Mouse (Mus musculus): ENCODE data around the gene Hap1. TPM values are rescaled to one million over a fixed set of nuclear protein-coding genes. Genes with fewer than 3 reads are reported as not detected.

Hap1 gene
- polyA plus RNA-seq, 1 experiment = 35.2 TPM

DNA sequence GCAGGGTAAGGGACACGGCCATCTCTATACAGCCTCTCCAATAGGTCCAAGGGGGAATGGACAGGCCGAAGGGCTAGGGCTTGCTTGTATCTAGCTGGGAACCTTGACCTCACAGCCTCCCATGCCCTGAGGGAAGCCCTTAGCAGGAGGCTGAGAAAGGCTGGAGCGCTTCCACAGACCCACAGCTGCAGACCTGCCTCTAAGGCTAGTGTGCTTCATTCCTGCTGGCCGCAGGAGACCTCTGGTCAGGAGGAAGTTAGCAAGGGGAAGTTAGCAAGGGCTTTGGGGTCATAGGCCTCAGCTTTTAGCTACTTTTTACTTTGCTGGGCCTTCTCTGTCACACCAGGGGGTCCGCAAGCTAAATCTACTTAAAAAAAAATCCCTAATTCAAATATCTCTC is 22.5 kb upstream of the Hap1 start:
- Histone ChIP-seq H3K4me3 (ENCODE audit: control insufficient read depth, low read depth, low read length) (no peak overlapping the region), H3K4me1 (ENCODE audit: control insufficient read depth, insufficient read depth, low read length) (0 out of 2 replicates have a peak, but pooled peaks cover 2% of the 10 kb centered on the region), H3K27ac (ENCODE audit: control insufficient read depth, insufficient read depth, low read depth, low read length) (no peak overlapping the region), H3K36me3 (ENCODE audit: control insufficient read depth, insufficient read depth, low read length) (no peaks in the 10 kb centered on the region), H3K27me3 (ENCODE audit: control insufficient read depth, insufficient read depth, low read length) (no peaks in the 10 kb centered on the region)
- TF ChIP-seq POLR2A (IDR thresholded peaks at IDR 0.05; ENCODE audit: control insufficient read depth, low read depth, low read length) (no peak), CTCF (IDR thresholded peaks at IDR 0.05; ENCODE audit: control insufficient read depth, insufficient read depth, insufficient replicate concordance, low read depth, low read length) (no peak)

DNA sequence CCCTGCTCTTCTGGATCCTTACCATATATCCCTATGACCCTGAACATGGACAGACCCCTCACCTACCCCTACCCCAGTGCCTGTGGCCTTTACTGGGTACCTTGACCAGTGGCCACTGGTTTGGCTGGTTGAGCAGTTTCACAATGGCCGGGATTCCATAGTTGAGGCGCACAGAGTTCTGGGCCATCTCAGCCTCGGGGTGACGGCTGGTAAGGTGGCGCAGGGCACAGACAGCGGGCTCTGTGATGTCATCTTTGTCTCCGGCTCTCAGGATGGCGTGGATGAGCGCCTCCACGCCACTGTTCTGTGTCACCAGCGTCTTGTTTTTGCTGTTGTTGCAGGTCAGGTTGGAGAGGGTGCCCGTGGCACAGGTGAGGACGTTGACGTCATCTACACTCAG is 22.1 kb upstream of the Hap1 start:
- Histone ChIP-seq H3K4me1 (ENCODE audit: control insufficient read depth, insufficient read depth, low read length) (0 out of 2 replicates have a peak, but pooled peaks cover 2% of the 10 kb centered on the region), H3K4me3 (ENCODE audit: control insufficient read depth, low read depth, low read length) (no peak overlapping the region), H3K36me3 (ENCODE audit: control insufficient read depth, insufficient read depth, low read length) (no peaks in the 10 kb centered on the region), H3K27me3 (ENCODE audit: control insufficient read depth, insufficient read depth, low read length) (no peaks in the 10 kb centered on the region), H3K27ac (ENCODE audit: control insufficient read depth, insufficient read depth, low read depth, low read length) (no peak overlapping the region)
- no peak for TF ChIP-seq POLR2A (IDR thresholded peaks at IDR 0.05; ENCODE audit: control insufficient read depth, low read depth, low read length)
- TF ChIP-seq CTCF (IDR thresholded peaks at IDR 0.05; ENCODE audit: control insufficient read depth, insufficient read depth, insufficient replicate concordance, low read depth, low read length) = no peak

DNA sequence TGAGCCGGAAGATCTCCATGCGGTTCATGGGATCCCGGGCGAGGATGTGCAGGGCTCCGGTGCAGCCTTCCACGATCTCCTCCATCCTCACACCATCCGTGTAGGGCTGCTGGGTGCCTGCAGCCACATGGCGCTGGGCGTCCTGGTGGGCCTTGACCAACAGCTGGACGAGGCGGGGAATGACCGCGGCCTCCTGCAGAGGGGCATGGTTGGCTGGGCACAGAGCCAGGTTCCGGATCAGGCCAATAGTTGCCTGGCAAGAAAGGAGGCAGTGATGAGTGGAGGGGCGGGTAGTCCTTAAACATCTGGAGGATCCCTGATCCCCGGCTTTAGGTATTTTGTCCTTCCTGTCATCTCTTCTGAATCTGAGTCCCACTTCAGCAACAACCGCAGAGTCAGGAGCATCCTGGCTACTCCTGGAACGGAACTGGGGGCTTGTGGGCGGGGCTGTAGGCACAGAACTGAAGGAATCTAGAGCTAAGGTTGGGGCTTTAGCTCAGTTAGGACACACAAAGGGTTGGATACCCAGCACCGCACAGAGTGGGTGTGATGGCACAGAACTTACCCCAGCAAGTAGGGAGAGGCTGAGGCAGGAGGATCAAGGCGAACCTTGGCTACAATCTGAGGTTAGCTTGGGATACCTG is 20.9 kb upstream of the Hap1 start:
- H3K27me3 ChIP-seq (ENCODE audit: control insufficient read depth, insufficient read depth, low read length) = no peaks in the 10 kb centered on the region
- H3K4me1 ChIP-seq (ENCODE audit: control insufficient read depth, insufficient read depth, low read length) = 0 out of 2 replicates have a peak, but pooled peaks cover 2% of the 10 kb centered on the region
- H3K27ac ChIP-seq (ENCODE audit: control insufficient read depth, insufficient read depth, low read depth, low read length) = no peak overlapping the region
- H3K4me3 ChIP-seq (ENCODE audit: control insufficient read depth, low read depth, low read length) = no peak overlapping the region
- TF ChIP-seq POLR2A (IDR thresholded peaks at IDR 0.05; ENCODE audit: control insufficient read depth, low read depth, low read length) = no peak
- no peak for TF ChIP-seq CTCF (IDR thresholded peaks at IDR 0.05; ENCODE audit: control insufficient read depth, insufficient read depth, insufficient replicate concordance, low read depth, low read length)
- H3K36me3 ChIP-seq (ENCODE audit: control insufficient read depth, insufficient read depth, low read length) = no peaks in the 10 kb centered on the region

DNA sequence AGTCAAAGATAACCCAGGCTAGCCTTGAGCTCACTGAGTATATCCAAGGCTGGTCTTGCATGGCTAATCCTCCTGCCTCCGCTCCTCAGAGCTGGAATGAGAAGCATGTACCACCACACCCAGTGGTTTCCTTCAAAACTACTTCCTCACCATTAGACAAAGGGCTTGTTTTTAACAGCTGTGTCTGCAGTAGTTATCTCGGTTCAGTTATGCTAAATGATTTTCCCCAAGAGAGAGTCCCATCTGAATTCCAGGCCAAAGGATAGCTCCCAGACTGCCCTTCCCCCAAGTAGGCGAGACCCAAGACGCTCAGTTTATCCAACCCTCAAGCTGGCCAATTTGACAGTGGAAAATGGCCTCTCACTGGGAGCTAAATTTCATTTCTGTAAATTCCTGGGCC is 20.1 kb upstream of the Hap1 start:
- Histone ChIP-seq H3K4me1 (ENCODE audit: control insufficient read depth, insufficient read depth, low read length) (0 out of 2 replicates have a peak, but pooled peaks cover 2% of the 10 kb centered on the region), H3K36me3 (ENCODE audit: control insufficient read depth, insufficient read depth, low read length) (no peaks in the 10 kb centered on the region), H3K27me3 (ENCODE audit: control insufficient read depth, insufficient read depth, low read length) (no peaks in the 10 kb centered on the region), H3K27ac (ENCODE audit: control insufficient read depth, insufficient read depth, low read depth, low read length) (no peak overlapping the region), H3K4me3 (ENCODE audit: control insufficient read depth, low read depth, low read length) (no peak overlapping the region)
- TF ChIP-seq POLR2A (IDR thresholded peaks at IDR 0.05; ENCODE audit: control insufficient read depth, low read depth, low read length) = no peak
- no peak for TF ChIP-seq CTCF (IDR thresholded peaks at IDR 0.05; ENCODE audit: control insufficient read depth, insufficient read depth, insufficient replicate concordance, low read depth, low read length)

DNA sequence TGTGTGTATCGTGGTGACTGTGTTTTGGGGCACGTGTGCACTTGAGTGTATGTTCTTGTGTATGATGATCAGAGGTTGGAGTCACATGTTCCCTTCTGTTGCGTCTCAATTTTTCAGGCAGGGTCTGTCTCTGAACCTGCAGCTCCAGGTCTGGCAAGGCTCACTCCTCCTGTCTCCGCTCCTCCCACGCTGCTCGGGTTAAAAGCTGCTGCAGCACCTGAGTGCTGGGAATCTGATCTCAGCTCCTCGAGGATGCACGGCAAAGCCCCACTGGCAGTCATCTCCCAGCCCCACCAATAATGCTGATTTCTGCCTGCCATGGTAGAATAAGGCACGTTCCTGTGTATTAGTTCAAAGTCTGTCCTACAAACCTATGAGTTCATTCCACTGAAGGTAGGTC is 19.2 kb upstream of the Hap1 start:
- Histone ChIP-seq H3K36me3 (ENCODE audit: control insufficient read depth, insufficient read depth, low read length) (no peaks in the 10 kb centered on the region), H3K4me1 (ENCODE audit: control insufficient read depth, insufficient read depth, low read length) (0 out of 2 replicates have a peak, but pooled peaks cover 2% of the 10 kb centered on the region), H3K27ac (ENCODE audit: control insufficient read depth, insufficient read depth, low read depth, low read length) (no peak overlapping the region), H3K27me3 (ENCODE audit: control insufficient read depth, insufficient read depth, low read length) (no peaks in the 10 kb centered on the region), H3K4me3 (ENCODE audit: control insufficient read depth, low read depth, low read length) (no peak overlapping the region)
- TF ChIP-seq POLR2A (IDR thresholded peaks at IDR 0.05; ENCODE audit: control insufficient read depth, low read depth, low read length) (no peak), CTCF (IDR thresholded peaks at IDR 0.05; ENCODE audit: control insufficient read depth, insufficient read depth, insufficient replicate concordance, low read depth, low read length) (no peak)

DNA sequence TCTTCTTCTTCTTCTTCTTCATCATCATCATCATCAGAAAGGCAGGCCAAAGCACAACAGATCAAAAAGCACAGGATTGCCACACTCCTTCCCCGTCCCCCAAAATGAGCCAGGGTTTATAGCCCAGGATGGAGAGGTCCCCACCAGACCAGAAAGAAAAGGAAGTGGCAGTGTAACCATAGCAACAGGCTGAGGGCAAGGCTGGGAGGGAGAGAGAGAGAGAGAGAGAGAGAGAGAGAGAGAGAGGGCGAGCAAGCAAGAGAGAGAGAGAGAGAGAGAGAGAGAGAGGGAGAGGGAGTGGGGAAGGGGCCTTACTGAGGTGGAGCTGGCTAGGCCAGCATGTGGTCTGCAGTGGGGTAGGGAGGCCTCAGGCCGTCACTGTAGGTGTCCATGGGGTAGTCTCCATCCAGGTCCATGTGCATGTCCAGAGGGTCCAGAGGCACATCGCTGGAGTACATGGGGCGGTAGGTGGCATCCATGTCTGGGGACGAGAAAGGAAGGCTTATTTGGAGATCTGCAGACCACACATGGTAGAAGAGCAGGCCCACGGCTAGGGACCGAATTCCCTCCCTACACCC is 16.1 kb upstream of the Hap1 start:
- TF ChIP-seq CTCF (IDR thresholded peaks at IDR 0.05; ENCODE audit: control insufficient read depth, insufficient read depth, insufficient replicate concordance, low read depth, low read length) (no peak), POLR2A (IDR thresholded peaks at IDR 0.05; ENCODE audit: control insufficient read depth, low read depth, low read length) (no peak)
- Histone ChIP-seq H3K4me1 (ENCODE audit: control insufficient read depth, insufficient read depth, low read length) (no peaks in the 10 kb centered on the region), H3K36me3 (ENCODE audit: control insufficient read depth, insufficient read depth, low read length) (no peaks in the 10 kb centered on the region), H3K27ac (ENCODE audit: control insufficient read depth, insufficient read depth, low read depth, low read length) (no peak overlapping the region), H3K27me3 (ENCODE audit: control insufficient read depth, insufficient read depth, low read length) (no peaks in the 10 kb centered on the region), H3K4me3 (ENCODE audit: control insufficient read depth, low read depth, low read length) (no peak overlapping the region)

DNA sequence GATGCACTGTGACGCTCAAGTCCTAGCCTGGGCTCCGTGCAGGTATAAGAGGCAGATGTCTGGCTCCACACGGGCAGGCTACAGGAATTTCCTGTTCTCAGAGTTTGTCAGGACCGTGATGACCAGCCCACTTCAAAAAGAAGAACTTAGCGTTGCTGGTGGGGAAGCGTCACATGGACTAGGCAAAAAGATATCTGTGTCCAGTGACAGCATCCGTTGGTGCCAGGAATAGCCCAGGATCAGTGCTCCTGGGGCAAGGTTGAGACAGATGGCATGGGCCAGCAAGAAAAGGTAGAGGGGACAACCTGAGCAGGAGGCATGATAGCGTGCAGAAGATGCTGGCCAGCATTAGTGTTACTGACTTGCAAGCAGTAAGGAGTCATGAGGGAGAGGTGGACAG is 13.9 kb upstream of the Hap1 start:
- TF ChIP-seq CTCF (IDR thresholded peaks at IDR 0.05; ENCODE audit: control insufficient read depth, insufficient read depth, insufficient replicate concordance, low read depth, low read length) = no peak
- no peak for TF ChIP-seq POLR2A (IDR thresholded peaks at IDR 0.05; ENCODE audit: control insufficient read depth, low read depth, low read length)
- no peak overlapping the region for H3K4me3 ChIP-seq (ENCODE audit: control insufficient read depth, low read depth, low read length)

More for the DNA sequence above, 13.9 kb upstream of the Hap1 start:
- Histone ChIP-seq H3K27me3 (ENCODE audit: control insufficient read depth, insufficient read depth, low read length) (no peaks in the 10 kb centered on the region), H3K4me1 (ENCODE audit: control insufficient read depth, insufficient read depth, low read length) (no peaks in the 10 kb centered on the region), H3K27ac (ENCODE audit: control insufficient read depth, insufficient read depth, low read depth, low read length) (no peak overlapping the region), H3K36me3 (ENCODE audit: control insufficient read depth, insufficient read depth, low read length) (no peaks in the 10 kb centered on the region)

All from testis, adult 2 months (tissue).